Mouse (Mus musculus) limb, embryonic 11.5 days (tissue): ENCODE data around the gene Lrrn4cl. TPM values are rescaled to one million over a fixed set of nuclear protein-coding genes. Genes with fewer than 3 reads are reported as not detected.
"Not testable (repeated sequence)": the region's sequence is repeated elsewhere in the genome, so short reads cannot be mapped to it uniquely, and the experiment has no call there.

Experiments used
- ATAC-seq: fragments of 200-750 bp; cut with Nextera tagmentation; 2 replicates; pipeline ENCODE4 v1.8.0; 2017; ENCODE audit warnings: low read depth; ENCODE audit not compliant: insufficient number of reproducible peaks, low FRiP score, low TSS enrichment
- DNase-seq: peaks from one replicate; pipeline ENCODE4 v3.0.0-alpha.2; 2015; ENCODE audit warnings: low spot score
- H3K27ac ChIP-seq: fragments of 300-500 bp; sonication (generic); replicated peaks from 2 replicates; pipeline ENCODE4 v1.5.1; 2014; ENCODE audit warnings: low read depth, mild to moderate bottlenecking, low read length
- H3K27me3 ChIP-seq: fragments of 300-500 bp; sonication (generic); 2 replicates; pipeline ENCODE4 v1.6.1; 2014; ENCODE audit warnings: mild to moderate bottlenecking, low read length, mixed read lengths; ENCODE audit not compliant: control insufficient read depth, insufficient read depth
- H3K36me3 ChIP-seq: fragments of 300-500 bp; sonication (generic); 2 replicates; pipeline ENCODE4 v1.6.1; 2014; ENCODE audit warnings: mild to moderate bottlenecking, low read length, moderate library complexity, mixed read lengths; ENCODE audit not compliant: control insufficient read depth, insufficient read depth
- H3K4me1 ChIP-seq: fragments of 300-500 bp; sonication (generic); 2 replicates; pipeline ENCODE4 v1.6.1; 2014; ENCODE audit warnings: low read length, mixed read lengths; ENCODE audit not compliant: control insufficient read depth, insufficient read depth
- H3K4me2 ChIP-seq: fragments of 300-500 bp; sonication (generic); 2 replicates; pipeline ENCODE4 v1.6.1; 2014; ENCODE audit warnings: low read depth, mild to moderate bottlenecking, moderate library complexity; ENCODE audit not compliant: severe bottlenecking
- H3K4me3 ChIP-seq: fragments of 300-500 bp; sonication (generic); 2 replicates; pipeline ENCODE4 v1.5.1; 2014; ENCODE audit warnings: low read depth, low read length
- H3K9ac ChIP-seq: fragments of 300-500 bp; sonication (generic); 2 replicates; pipeline ENCODE4 v1.6.1; 2014; ENCODE audit warnings: mild to moderate bottlenecking, low read length
- H3K9me3 ChIP-seq: fragments of 300-500 bp; sonication (generic); 2 replicates; pipeline ENCODE4 v1.6.1; 2016; ENCODE audit warnings: low read length; ENCODE audit not compliant: control insufficient read depth
- WGBS: fragments of 180-500 bp; shearing (Covaris S2); extraction: QIAGEN DNeasy Blood & Tissue Kit; methylation state at CpG from one replicate; pipeline ENCODE4 v1.1.7; 2014; 5-methylcytosine and 5-hydroxymethylcytosine counted together
- polyA plus RNA-seq: library from polyadenylated mRNA; unstranded; fragments of >200 nt; fragmentation: Nextera tagmentation; extraction: Ambion mirVana; gene quantifications from 2 replicates; pipeline ENCODE4 v1.2.1, GENCODE M21; 2014

Lrrn4cl gene
- polyA plus RNA-seq, 1 experiment from 2014 or later, result 0.12 TPM

DNA sequence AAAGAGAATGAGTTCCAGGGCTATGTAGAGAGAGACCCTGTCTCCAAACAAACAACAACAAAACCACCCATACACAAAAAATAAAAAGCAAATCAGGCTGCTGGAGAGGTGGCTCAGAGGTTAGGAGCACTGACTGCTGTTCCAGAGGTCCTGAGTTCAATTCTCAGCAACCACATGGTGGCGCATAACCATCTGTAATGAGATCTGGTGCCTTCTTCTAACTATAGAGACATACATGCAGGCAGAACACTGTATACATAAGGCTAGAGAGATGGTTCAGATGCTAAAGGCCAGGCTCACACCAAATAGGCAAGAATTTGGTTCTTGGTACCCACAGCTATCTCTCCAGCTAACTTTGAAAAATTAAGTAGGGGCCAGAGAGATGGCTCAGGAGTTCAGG, 8.4 kb downstream of the Lrrn4cl start:
- DNase-seq (no peak), ATAC-seq (no peak)
- H3K36me3 ChIP-seq, result no peaks in the 10 kb centered on the region
- no peak overlapping the region for H3K4me3 ChIP-seq
- no peak overlapping the region for H3K27ac ChIP-seq
- H3K27me3 ChIP-seq, result no peaks in the 10 kb centered on the region
- H3K4me2 ChIP-seq, result no peak overlapping the region
- no peak overlapping the region for H3K9ac ChIP-seq
- WGBS, result 16% methylated on average over 1 of the region's 1 CpGs
- H3K9me3 ChIP-seq, result no peaks in the 10 kb centered on the region
- H3K4me1 ChIP-seq, result no peaks in the 10 kb centered on the region

GRCm38 (mm10) chr19:8864265-8864664, 13.7 kb downstream of the Lrrn4cl start:
- 83% methylated on average over 6 of the region's 6 CpGs for WGBS
- Histone ChIP-seq H3K36me3 (no peaks in the 10 kb centered on the region), H3K4me1 (no peaks in the 10 kb centered on the region), H3K27me3 (no peaks in the 10 kb centered on the region), H3K4me2 (no peak overlapping the region), H3K27ac (no peak overlapping the region), H3K9ac (no peak overlapping the region), H3K9me3 (no peaks in the 10 kb centered on the region), H3K4me3 (no peak overlapping the region)
- DNase-seq (no peak), ATAC-seq (no peak)

DNA sequence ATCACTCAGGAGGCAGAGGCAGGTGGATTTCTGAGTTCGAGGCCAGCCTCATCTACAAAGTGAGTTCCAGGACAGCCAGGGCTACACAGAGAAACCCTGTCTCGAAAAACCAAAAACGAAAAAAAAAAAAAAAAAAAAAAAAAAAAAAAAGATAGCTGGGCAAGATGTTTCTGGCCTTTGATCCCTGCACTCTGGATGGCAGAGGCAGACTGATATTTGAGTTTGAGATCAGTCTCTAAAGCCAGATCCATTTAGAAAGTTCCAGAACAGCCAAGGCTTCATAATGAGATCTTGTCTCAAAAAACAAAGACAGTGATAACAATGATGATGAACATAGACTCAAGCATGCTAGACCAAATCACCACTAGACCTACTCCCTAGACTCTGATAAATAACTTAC, 19.8 kb downstream of the Lrrn4cl start:
- H3K27ac ChIP-seq, H3K4me3 ChIP-seq, H3K36me3 ChIP-seq, H3K9ac ChIP-seq, H3K4me1 ChIP-seq, H3K27me3 ChIP-seq, H3K9me3 ChIP-seq, ATAC-seq, DNase-seq: not testable (repeated sequence)
- WGBS, result 76% methylated on average over 3 of the region's 3 CpGs
- H3K4me2 ChIP-seq, result 0 out of 2 replicates have a peak overlapping the region, but pooled peaks have one; percentile 55

GRCm38 (mm10) chr19:8870838-8871237, 20.3 kb downstream of the Lrrn4cl start:
- peak overlapping the region; percentile 78 for H3K9ac ChIP-seq
- H3K27ac ChIP-seq, result no peak overlapping the region
- H3K9me3 ChIP-seq, result no peaks in the 10 kb centered on the region
- peaks cover 8% of the 10 kb centered on the region for H3K36me3 ChIP-seq
- peak; percentile 1; the same call in 1 of the 2 replicates for ATAC-seq
- DNase-seq, result no peak
- peaks cover 5% of the 10 kb centered on the region; the same call in 1 of the 2 replicates for H3K4me1 ChIP-seq
- peak overlapping the region; percentile 74 for H3K4me3 ChIP-seq
- WGBS, result 58% methylated on average over 9 of the region's 9 CpGs
- H3K27me3 ChIP-seq, result no peaks in the 10 kb centered on the region
- H3K4me2 ChIP-seq, result peak overlapping the region; percentile 55

- H3K4me1 ChIP-seq, result peaks cover 5% of the 10 kb centered on the region; the same call in 1 of the 2 replicates
- under 1% methylated on average over 59 of the region's 59 CpGs for WGBS
- ATAC-seq (peak; percentile 95), DNase-seq (peak; percentile 95)
- no peaks in the 10 kb centered on the region for H3K9me3 ChIP-seq
- peak within 1 kb of the TSS; percentile 78 for H3K9ac ChIP-seq
- peak within 1 kb of the TSS; percentile 55 for H3K4me2 ChIP-seq
- no peaks in the 10 kb centered on the region for H3K27me3 ChIP-seq
- no peak within 1 kb of the TSS; the same call in 1 of the 2 replicates for H3K27ac ChIP-seq
- H3K4me3 ChIP-seq, result peak within 1 kb of the TSS; percentile 74
- H3K36me3 ChIP-seq, result peaks cover 8% of the 10 kb centered on the region
These were observed 21.0 kb downstream of the Lrrn4cl start, which contains the start of gene Ubxn1 for GRCm38 (mm10) chr19:8871267-8872186. Gene Ubxn1 (plus strand): TSS chr19:8871496.

DNA sequence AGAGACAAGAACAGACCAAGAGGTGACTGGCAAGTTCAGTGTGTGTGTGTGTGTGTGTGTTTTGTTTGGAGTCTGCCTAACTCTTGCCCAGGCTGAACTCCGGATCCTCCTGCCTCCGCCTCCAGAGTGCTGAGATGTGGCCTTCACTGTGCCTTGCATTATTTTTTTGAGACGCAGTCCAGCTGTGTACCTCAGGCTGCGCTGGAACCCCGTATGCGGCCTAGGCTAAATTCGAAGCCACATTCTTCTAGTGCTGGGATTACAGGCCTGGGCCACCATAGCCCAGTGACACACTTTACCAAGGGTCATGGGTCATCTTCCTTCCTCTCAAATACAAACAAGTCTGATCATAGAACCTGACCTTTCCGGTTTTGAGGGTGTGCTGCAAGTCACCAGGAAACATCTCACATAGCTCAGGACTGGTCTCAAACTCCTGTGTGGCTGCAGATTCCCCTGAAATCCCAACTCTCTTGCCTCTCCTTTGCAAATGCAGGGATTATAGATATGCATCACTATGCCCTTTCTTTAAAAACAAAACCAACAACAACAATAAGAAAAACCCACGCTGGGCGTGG, 21.8 kb downstream of the Lrrn4cl start:
- peak overlapping the region; percentile 78 for H3K9ac ChIP-seq
- no peak for DNase-seq
- no peaks in the 10 kb centered on the region for H3K27me3 ChIP-seq
- H3K9me3 ChIP-seq, result no peaks in the 10 kb centered on the region
- peak overlapping the region; percentile 74 for H3K4me3 ChIP-seq
- no peak overlapping the region for H3K27ac ChIP-seq
- peaks cover 5% of the 10 kb centered on the region; the same call in 1 of the 2 replicates for H3K4me1 ChIP-seq
- ATAC-seq, result no peak
- H3K4me2 ChIP-seq, result peak overlapping the region; percentile 55
- WGBS, result 78% methylated on average over 10 of the region's 10 CpGs
- peaks cover 8% of the 10 kb centered on the region for H3K36me3 ChIP-seq

GRCm38 (mm10) chr19:8875031-8875430, 24.5 kb downstream of the Lrrn4cl start:
- Histone ChIP-seq H3K9ac (no peak overlapping the region), H3K4me2 (no peak overlapping the region), H3K4me1 (peaks cover 5% of the 10 kb centered on the region; the same call in 1 of the 2 replicates), H3K36me3 (peaks cover 8% of the 10 kb centered on the region), H3K27ac (no peak overlapping the region), H3K9me3 (no peaks in the 10 kb centered on the region), H3K4me3 (no peak overlapping the region), H3K27me3 (no peaks in the 10 kb centered on the region)
- DNase-seq (no peak), ATAC-seq (no peak)
- 93% methylated on average over 7 of the region's 7 CpGs for WGBS

DNA sequence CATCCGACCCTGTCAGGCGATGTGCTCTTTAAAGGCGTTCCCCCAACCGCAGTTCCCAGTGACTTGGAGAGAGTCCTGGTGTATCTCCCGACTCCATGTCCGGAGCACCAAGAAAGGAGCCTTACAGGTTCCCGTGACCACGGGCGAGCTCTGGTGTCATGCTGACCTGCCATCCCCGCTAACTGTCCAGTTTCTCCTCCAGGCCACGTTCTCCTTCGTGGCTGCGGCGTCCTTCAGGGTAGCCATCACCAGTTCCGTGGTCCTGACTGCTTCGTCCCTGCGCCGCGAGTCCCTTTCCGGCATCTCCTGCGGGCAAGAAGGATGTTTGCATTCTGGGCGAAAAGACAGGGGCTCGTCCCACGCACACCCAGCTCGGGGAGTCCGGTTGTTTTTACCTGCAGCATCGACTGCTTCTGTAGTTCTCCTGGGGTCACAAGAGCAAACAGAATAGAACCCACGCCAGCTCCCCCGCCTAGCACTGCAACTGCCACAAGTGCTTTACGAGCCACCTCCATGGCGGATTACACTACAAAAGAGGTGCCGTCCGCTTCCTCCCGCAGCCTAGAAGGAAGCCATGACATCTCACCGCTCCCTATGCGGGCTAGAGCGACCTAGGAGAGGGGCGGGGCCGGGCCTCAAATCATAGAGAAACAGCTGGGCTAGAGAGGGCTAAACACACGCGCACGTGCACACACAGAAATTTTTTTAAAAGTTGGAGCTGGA, 29.9 kb downstream of the Lrrn4cl start, which contains the start of gene Uqcc3:
Gene Uqcc3, minus strand, starts transcription at position 613 of the 723 bp plus-strand sequence.
- peak within 1 kb of the TSS; percentile 65 for H3K9ac ChIP-seq
- H3K27ac ChIP-seq, result no peak within 1 kb of the TSS; the same call in 1 of the 2 replicates

More for the DNA sequence above, 29.9 kb downstream of the Lrrn4cl start, which contains the start of gene Uqcc3:
- peak within 1 kb of the TSS; percentile 51 for H3K4me3 ChIP-seq
- no peaks in the 10 kb centered on the region for H3K9me3 ChIP-seq
- H3K4me2 ChIP-seq, result peak within 1 kb of the TSS; percentile 59
- under 1% methylated on average over 42 of the region's 42 CpGs for WGBS
- peak; percentile 94 for ATAC-seq
- DNase-seq, result peak; percentile 86
- H3K27me3 ChIP-seq, result no peaks in the 10 kb centered on the region
- no peaks in the 10 kb centered on the region; the same call in 1 of the 2 replicates for H3K36me3 ChIP-seq
- no peaks in the 10 kb centered on the region for H3K4me1 ChIP-seq
